Mouse (Mus musculus) G1E-ER4 (cell line): ENCODE results near the gene Ptrh1. TPM values are rescaled to one million over a fixed set of nuclear protein-coding genes. Genes with fewer than 3 reads are reported as not detected.

Experiments
- GATA1 ChIP-seq: IDR thresholded peaks from one replicate; pipeline ENCODE4 v1.8.0; 2012; ENCODE audit warnings: low read length, inconsistent platforms
- polyA plus RNA-seq: library from polyadenylated mRNA; stranded (reverse); fragments of >175 nt; gene quantifications from 2 replicates; pipeline ENCODE4 v1.2.3, GENCODE M21; 2012

Ptrh1 gene
- polyA plus RNA-seq, 1 experiment = 7.0 TPM

GRCm38 (mm10) chr2:32750199-32750598, 25.4 kb upstream of the Ptrh1 start:
- TF ChIP-seq GATA1 = no peak

- no peak for TF ChIP-seq GATA1
Observed at GRCm38 (mm10) chr2:32750887-32751664, 24.5 kb upstream of the Ptrh1 start.

- TF ChIP-seq GATA1 = no peak
Observed at GRCm38 (mm10) chr2:32751665-32752033, 23.9 kb upstream of the Ptrh1 start.

GRCm38 (mm10) chr2:32752181-32752580, 23.4 kb upstream of the Ptrh1 start:
- no peak for TF ChIP-seq GATA1

- TF ChIP-seq GATA1 = no peak
Observed at GRCm38 (mm10) chr2:32756674-32757055, 18.9 kb upstream of the Ptrh1 start.

- TF ChIP-seq GATA1 = no peak
Observed at GRCm38 (mm10) chr2:32757056-32757845, 18.3 kb upstream of the Ptrh1 start, which contains the start of gene Tor2a. Tor2a (plus strand) TSS chr2:32757234.

GRCm38 (mm10) chr2:32758503-32758902, 17.1 kb upstream of the Ptrh1 start:
- TF ChIP-seq GATA1 = no peak

- TF ChIP-seq GATA1 = no peak
Observed at GRCm38 (mm10) chr2:32759001-32759400, 16.6 kb upstream of the Ptrh1 start.

GRCm38 (mm10) chr2:32761361-32761760, 14.2 kb upstream of the Ptrh1 start:
- no peak for TF ChIP-seq GATA1

- TF ChIP-seq GATA1 = no peak
Observed at GRCm38 (mm10) chr2:32761859-32762258, 13.7 kb upstream of the Ptrh1 start.

- TF ChIP-seq GATA1 = no peak
Observed at GRCm38 (mm10) chr2:32763353-32763752, 12.2 kb upstream of the Ptrh1 start.

- no peak for TF ChIP-seq GATA1
Observed at GRCm38 (mm10) chr2:32767241-32767640, 8.3 kb upstream of the Ptrh1 start.

- TF ChIP-seq GATA1 = no peak
Observed at GRCm38 (mm10) chr2:32768661-32769285, 6.8 kb upstream of the Ptrh1 start.

GRCm38 (mm10) chr2:32769327-32770085, 6.1 kb upstream of the Ptrh1 start:
- no peak for TF ChIP-seq GATA1

GRCm38 (mm10) chr2:32771886-32772285, 3.7 kb upstream of the Ptrh1 start:
- TF ChIP-seq GATA1 = no peak

- TF ChIP-seq GATA1 = no peak
Observed at GRCm38 (mm10) chr2:32772626-32773279, 2.8 kb upstream of the Ptrh1 start.
